Mouse (Mus musculus) forebrain, embryonic 11.5 days (tissue): ENCODE measurements around the gene Gpr12. TPM values are rescaled to one million over a fixed set of nuclear protein-coding genes. Genes with fewer than 3 reads are reported as not detected.
"Not testable (repeated sequence)": the region's sequence is repeated elsewhere in the genome, so short reads cannot be mapped to it uniquely, and the experiment has no call there.

Experiments
- ATAC-seq: fragments of 200-750 bp; cut with Nextera tagmentation; replicated peaks from 2 replicates; pipeline ENCODE4 v1.8.0; 2017; ENCODE audit warnings: moderate TSS enrichment; ENCODE audit not compliant: low FRiP score
- DNase-seq: peaks from one replicate; pipeline ENCODE4 v3.0.0-alpha.2; 2017; ENCODE audit warnings: low spot score
- H3K27ac ChIP-seq: fragments of 300-500 bp; sonication (generic); 2 replicates; pipeline ENCODE4 v1.5.1; 2014; ENCODE audit warnings: low read depth, low read length
- H3K27me3 ChIP-seq: fragments of 300-500 bp; sonication (generic); 2 replicates; pipeline ENCODE4 v1.6.1; 2014; ENCODE audit warnings: mild to moderate bottlenecking, low read length, mixed read lengths; ENCODE audit not compliant: control insufficient read depth, insufficient read depth
- H3K36me3 ChIP-seq: fragments of 300-500 bp; sonication (generic); 2 replicates; pipeline ENCODE4 v1.6.1; 2014; ENCODE audit warnings: mild to moderate bottlenecking, low read length, moderate library complexity, mixed read lengths; ENCODE audit not compliant: control insufficient read depth, insufficient read depth
- H3K4me1 ChIP-seq: fragments of 300-500 bp; sonication (generic); replicated peaks from 2 replicates; pipeline ENCODE4 v1.6.1; 2014; ENCODE audit warnings: low read length, mixed read lengths; ENCODE audit not compliant: control insufficient read depth, insufficient read depth
- H3K4me2 ChIP-seq: fragments of 300-500 bp; sonication (generic); 2 replicates; pipeline ENCODE4 v1.6.1; 2014; ENCODE audit warnings: low read depth, mild to moderate bottlenecking, low read length, moderate library complexity, mixed read lengths; ENCODE audit not compliant: severe bottlenecking
- H3K4me3 ChIP-seq: fragments of 300-500 bp; sonication (generic); 2 replicates; pipeline ENCODE4 v1.5.1; 2014; ENCODE audit warnings: low read depth, low read length
- H3K9ac ChIP-seq: fragments of 300-500 bp; sonication (generic); 2 replicates; pipeline ENCODE4 v1.6.1; 2014; ENCODE audit warnings: low read length
- H3K9me3 ChIP-seq: fragments of 300-500 bp; sonication (generic); 2 replicates; pipeline ENCODE4 v1.6.1; 2016; ENCODE audit warnings: low read length, mixed read lengths; ENCODE audit not compliant: control insufficient read depth
- WGBS: fragments of 180-500 bp; shearing (Covaris S2); extraction: QIAGEN DNeasy Blood & Tissue Kit; methylation state at CpG from one replicate; pipeline ENCODE4 v1.1.7; 2014; 5-methylcytosine and 5-hydroxymethylcytosine counted together
- polyA plus RNA-seq: library from polyadenylated mRNA; unstranded; fragments of >200 nt; fragmentation: Nextera tagmentation; extraction: Ambion mirVana; gene quantifications from 2 replicates; pipeline ENCODE4 v1.2.1, GENCODE M21; 2014

Gpr12 gene
- polyA plus RNA-seq, 1 experiment from 2014 or later, result 0.27 TPM

DNA sequence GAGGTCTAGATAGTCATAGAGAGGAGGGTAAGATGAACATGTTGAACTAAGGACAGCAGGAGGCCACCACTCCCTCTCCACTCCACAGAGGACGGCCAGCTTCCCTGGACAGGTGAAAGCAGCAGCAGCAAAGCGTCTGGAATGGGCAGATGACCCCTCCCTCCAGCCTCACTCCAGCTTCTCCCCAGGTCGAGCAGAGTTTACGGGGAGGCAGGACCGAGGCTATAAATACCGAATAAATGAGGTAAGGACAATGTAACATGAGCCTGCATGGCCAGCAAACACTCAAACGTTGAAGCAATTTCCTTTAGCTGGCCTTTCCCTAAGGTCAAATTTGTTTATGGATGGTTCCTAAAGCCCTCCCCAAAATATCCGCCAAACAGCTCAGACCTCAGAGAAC lies 26.0 kb upstream of the Gpr12 start:
- ATAC-seq (no peak), DNase-seq (no peak)
- Histone ChIP-seq H3K4me3 (no peak overlapping the region), H3K4me1 (no peaks in the 10 kb centered on the region), H3K27me3 (no peaks in the 10 kb centered on the region), H3K27ac (no peak overlapping the region), H3K4me2 (no peak overlapping the region), H3K9ac (no peak overlapping the region), H3K9me3 (no peaks in the 10 kb centered on the region), H3K36me3 (no peaks in the 10 kb centered on the region)
- 50% methylated on average over 8 of the region's 8 CpGs for WGBS

- Histone ChIP-seq H3K4me2 (no peak overlapping the region), H3K36me3 (no peaks in the 10 kb centered on the region), H3K27ac (no peak overlapping the region), H3K4me1 (no peaks in the 10 kb centered on the region), H3K9ac (no peak overlapping the region), H3K9me3 (no peaks in the 10 kb centered on the region), H3K4me3 (no peak overlapping the region), H3K27me3 (no peaks in the 10 kb centered on the region)
- ATAC-seq, result no peak
- WGBS, result 59% methylated on average over 10 of the region's 10 CpGs
- no peak for DNase-seq
Measured at GRCm38 (mm10) chr5:146609646-146610045, 24.6 kb upstream of the Gpr12 start.

- ATAC-seq (no peak), DNase-seq (no peak)
- 80% methylated on average over 5 of the region's 5 CpGs for WGBS
- no peaks in the 10 kb centered on the region for H3K9me3 ChIP-seq
- no peak overlapping the region for H3K4me3 ChIP-seq
- H3K4me2 ChIP-seq, result no peak overlapping the region
- no peaks in the 10 kb centered on the region for H3K4me1 ChIP-seq
- H3K9ac ChIP-seq, result no peak overlapping the region
- H3K27ac ChIP-seq, result no peak overlapping the region
- no peaks in the 10 kb centered on the region for H3K36me3 ChIP-seq
- H3K27me3 ChIP-seq, result no peaks in the 10 kb centered on the region
Measured at GRCm38 (mm10) chr5:146607816-146608215, 22.8 kb upstream of the Gpr12 start.

DNA sequence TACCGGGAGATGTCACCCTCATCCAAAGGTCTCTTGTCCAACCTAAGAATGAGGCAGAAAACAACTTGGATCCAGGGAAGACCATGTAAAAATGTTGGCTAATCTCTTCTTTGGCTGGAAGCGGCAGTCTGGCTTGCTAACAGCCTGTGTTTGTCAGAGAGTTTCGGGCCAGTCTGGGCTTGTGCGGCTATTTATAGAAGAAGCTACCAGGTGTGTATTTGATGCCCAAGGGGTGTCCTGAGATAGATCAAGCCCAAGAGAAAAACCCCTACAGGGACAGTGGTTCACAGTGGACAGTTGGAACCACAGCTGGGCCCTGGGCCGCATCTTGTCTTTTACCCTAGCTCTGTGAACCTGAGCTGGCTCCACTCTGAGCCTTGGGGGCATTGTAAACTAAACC lies 21.9 kb upstream of the Gpr12 start:
- Histone ChIP-seq H3K27me3 (no peaks in the 10 kb centered on the region), H3K9ac (no peak overlapping the region), H3K36me3 (no peaks in the 10 kb centered on the region), H3K9me3 (no peaks in the 10 kb centered on the region), H3K4me2 (no peak overlapping the region), H3K4me3 (no peak overlapping the region), H3K4me1 (no peaks in the 10 kb centered on the region), H3K27ac (no peak overlapping the region)
- WGBS, result 95% methylated on average over 5 of the region's 5 CpGs
- ATAC-seq (no peak), DNase-seq (no peak)

- Histone ChIP-seq H3K27ac (no peak overlapping the region), H3K9me3 (no peaks in the 10 kb centered on the region), H3K4me1 (no peaks in the 10 kb centered on the region), H3K9ac (no peak overlapping the region), H3K27me3 (no peaks in the 10 kb centered on the region), H3K4me2 (no peak overlapping the region), H3K4me3 (no peak overlapping the region), H3K36me3 (no peaks in the 10 kb centered on the region)
- 81% methylated on average over 5 of the region's 5 CpGs for WGBS
- DNase-seq, result no peak
- no peak for ATAC-seq
Measured at GRCm38 (mm10) chr5:146606221-146606620, 21.2 kb upstream of the Gpr12 start.

- DNase-seq (no peak), ATAC-seq (no peak)
- Histone ChIP-seq H3K9me3 (no peaks in the 10 kb centered on the region), H3K4me3 (no peak overlapping the region), H3K9ac (no peak overlapping the region), H3K4me1 (no peaks in the 10 kb centered on the region), H3K27ac (no peak overlapping the region), H3K27me3 (no peaks in the 10 kb centered on the region), H3K4me2 (no peak overlapping the region), H3K36me3 (no peaks in the 10 kb centered on the region)
- 92% methylated on average over 5 of the region's 5 CpGs for WGBS
Measured at GRCm38 (mm10) chr5:146599970-146600369, 14.9 kb upstream of the Gpr12 start.

DNA sequence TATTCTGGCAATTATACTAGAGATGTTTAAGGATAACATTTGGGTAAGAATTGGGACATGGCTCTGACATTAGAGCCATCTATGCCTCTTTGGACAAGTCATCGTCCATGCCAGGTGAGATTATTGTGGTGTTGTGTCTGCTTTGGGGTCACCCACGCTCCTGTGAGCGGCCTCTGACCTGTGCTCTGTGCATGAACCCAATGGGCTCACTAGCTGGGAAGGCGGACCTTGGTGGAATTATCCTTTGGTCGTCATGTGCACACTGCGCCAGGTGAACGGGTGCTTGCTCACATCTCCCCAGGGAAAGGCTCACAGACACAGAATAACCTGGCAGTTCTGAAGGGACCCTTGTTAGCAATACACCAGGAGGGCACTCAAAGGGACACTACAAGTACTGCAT lies 14.2 kb upstream of the Gpr12 start:
- H3K4me1 ChIP-seq, H3K9me3 ChIP-seq, H3K27ac ChIP-seq, DNase-seq, H3K9ac ChIP-seq, ATAC-seq, H3K27me3 ChIP-seq, H3K4me3 ChIP-seq, H3K4me2 ChIP-seq, H3K36me3 ChIP-seq: not testable (repeated sequence)
- 77% methylated on average over 7 of the region's 7 CpGs for WGBS

DNA sequence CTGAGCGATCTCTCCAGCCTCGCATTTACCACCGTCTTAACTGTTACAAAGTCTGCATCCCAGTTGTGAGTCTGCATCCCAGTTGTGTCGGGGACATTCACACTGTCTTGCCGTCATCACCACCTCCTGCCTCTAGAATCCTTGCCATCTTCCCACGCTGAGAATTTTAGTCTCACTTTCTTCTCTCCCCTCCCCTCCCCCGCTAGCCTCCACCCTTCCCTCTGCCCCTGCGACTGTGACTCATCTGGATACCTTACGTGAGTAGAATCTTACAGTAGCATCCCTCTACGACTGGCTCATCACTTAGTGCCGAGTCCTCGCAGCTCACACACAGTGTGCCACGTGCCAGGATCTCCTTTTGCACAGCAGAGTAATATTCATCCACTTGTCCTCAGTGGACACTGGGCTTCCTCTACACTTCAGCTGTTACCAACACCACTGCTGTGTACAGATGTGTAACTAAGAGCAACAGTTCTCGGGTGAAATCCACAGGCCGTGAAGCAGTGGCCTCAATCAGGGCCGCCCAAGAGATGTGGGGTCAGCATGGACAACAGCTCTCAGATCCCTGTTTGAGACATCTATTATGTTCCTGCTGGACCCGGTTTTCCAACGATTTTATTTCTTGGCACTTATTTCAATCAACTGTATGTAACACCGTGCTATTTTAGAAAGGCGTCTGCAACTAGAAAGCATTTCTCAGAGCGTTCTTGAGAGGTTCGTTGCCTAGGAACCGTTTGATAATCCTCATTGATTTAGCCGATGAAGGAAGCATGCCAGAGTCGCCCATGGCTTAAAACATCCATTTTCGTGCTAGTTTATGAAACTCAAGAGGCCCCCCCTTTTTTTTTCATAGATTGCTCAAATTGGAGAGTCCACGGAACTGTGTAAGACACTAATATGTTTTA lies 13.4 kb upstream of the Gpr12 start:
- DNase-seq (no peak), ATAC-seq (0 out of 2 replicates have a peak, but pooled peaks have one; percentile 22)

DNA sequence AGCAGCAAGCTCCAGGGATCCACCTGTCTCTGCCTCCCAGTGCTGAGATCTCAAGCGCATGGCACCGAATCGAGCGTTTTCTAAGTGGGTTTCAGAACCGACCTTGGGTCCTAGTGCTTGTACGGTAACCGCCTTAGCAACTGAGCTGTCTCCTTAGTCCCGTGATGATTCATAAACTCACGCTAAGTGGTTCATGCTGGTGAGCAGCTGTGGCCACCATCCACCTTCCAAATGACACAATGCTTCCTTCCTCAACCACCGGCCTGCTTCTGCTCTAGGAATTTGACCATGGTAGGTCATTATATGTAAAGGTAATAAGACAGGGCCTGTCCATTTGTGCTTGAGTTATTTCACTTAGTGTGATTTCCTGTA lies 12.4 kb upstream of the Gpr12 start:
- Histone ChIP-seq H3K9me3 (peaks cover 5% of the 10 kb centered on the region), H3K27ac (no peak overlapping the region), H3K4me2 (no peak overlapping the region), H3K36me3 (no peaks in the 10 kb centered on the region), H3K27me3 (no peaks in the 10 kb centered on the region), H3K4me3 (no peak overlapping the region), H3K9ac (no peak overlapping the region), H3K4me1 (no peaks in the 10 kb centered on the region)
- WGBS, result 94% methylated on average over 10 of the region's 10 CpGs
- ATAC-seq (no peak), DNase-seq (no peak)

More for the DNA sequence above, 13.4 kb upstream of the Gpr12 start:
- Histone ChIP-seq H3K36me3 (no peaks in the 10 kb centered on the region), H3K9ac (no peak overlapping the region), H3K27me3 (no peaks in the 10 kb centered on the region), H3K4me2 (no peak overlapping the region), H3K9me3 (peaks cover 5% of the 10 kb centered on the region), H3K4me1 (no peaks in the 10 kb centered on the region), H3K4me3 (no peak overlapping the region), H3K27ac (no peak overlapping the region)
- WGBS, result 81% methylated on average over 27 of the region's 27 CpGs
